Mouse (Mus musculus) cortical plate, adult 2 months (tissue): Measurements from ENCODE around the gene Tmem104.

Experiments
- CTCF ChIP-seq: fragments of 200-500 bp; IDR thresholded peaks from 2 replicates; pipeline ENCODE4 v1.5.1; 2011; ENCODE audit warnings: mild to moderate bottlenecking, control low read depth, low read length; ENCODE audit not compliant: insufficient read depth; ENCODE audit errors: extremely low read depth
- POLR2A ChIP-seq: fragments of 200-500 bp; IDR thresholded peaks from 2 replicates; pipeline ENCODE4 v1.6.1; 2011; ENCODE audit warnings: mild to moderate bottlenecking, low read length, control low read depth; ENCODE audit not compliant: insufficient read depth; ENCODE audit errors: extremely low read depth

GRCm38 (mm10) chr11:115244840-115245239 is 57.6 kb downstream of the Tmem104 start:
- TF ChIP-seq CTCF (no peak), POLR2A (no peak)
